Mouse (Mus musculus): ENCODE results near the gene Slc15a5. TPM values are rescaled to one million over a fixed set of nuclear protein-coding genes. Genes with fewer than 3 reads are reported as not detected.

Slc15a5 gene
- total RNA-seq (2023): not detected

DNA sequence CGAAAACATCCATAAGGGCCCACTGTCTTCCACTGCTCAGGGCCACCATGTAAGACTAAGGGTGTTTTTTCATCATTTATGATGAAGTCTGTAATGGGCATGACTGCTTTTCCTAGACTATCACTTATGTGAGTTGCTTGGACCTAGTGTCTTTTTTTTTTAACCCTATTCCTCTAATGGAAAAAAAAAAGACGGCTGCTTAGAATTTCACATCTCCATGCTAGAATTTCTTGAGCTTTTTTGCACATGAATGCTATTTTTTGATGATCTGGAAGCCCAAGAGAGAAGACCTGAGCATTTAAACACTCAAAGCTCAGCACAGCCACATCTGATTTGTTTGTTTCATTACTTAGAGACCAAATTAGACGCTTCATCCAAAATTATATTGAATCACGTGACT, at the start of gene Slc15a5:
TSS of gene Slc15a5 (minus strand) at position 101 of the 400 bp plus-strand sequence.

Other genes starting within 250 kb of the Slc15a5 start
- 100 to 1,000 TPM; 595 to 609 TPM for gene Mgst1, start 60.4 kb upstream of the Slc15a5 start, total RNA-seq (2023)